Mouse (Mus musculus) G1E (cell line): ENCODE data around the gene Ift43. TPM values are rescaled to one million over a fixed set of nuclear protein-coding genes. Genes with fewer than 3 reads are reported as not detected.

Source experiments
- ATAC-seq: 2 replicates; pipeline ENCODE4 v1.8.0; 2016; ENCODE audit warnings: mild to moderate bottlenecking; ENCODE audit not compliant: insufficient number of reproducible peaks, poor library complexity, low FRiP score, severe bottlenecking; ENCODE audit errors: extremely low read depth
- DNase-seq: peaks from one replicate; pipeline ENCODE4 v3.0.0; 2012; ENCODE audit warnings: low spot score
- H3K27me3 ChIP-seq: 2 replicates; pipeline ENCODE4 v1.6.1; 2012; ENCODE audit warnings: mild to moderate bottlenecking, low read length, inconsistent platforms; ENCODE audit not compliant: insufficient read depth
- H3K36me3 ChIP-seq: replicated peaks from 2 replicates; pipeline ENCODE3; 2012; ENCODE audit warnings: mild to moderate bottlenecking, inconsistent platforms
- H3K4me1 ChIP-seq: 2 replicates; pipeline ENCODE4 v1.6.1; 2012; ENCODE audit warnings: low read depth, low read length, inconsistent platforms, mixed read lengths; ENCODE audit not compliant: insufficient read depth
- H3K4me3 ChIP-seq: 2 replicates; pipeline ENCODE4 v1.5.1; 2012; ENCODE audit warnings: low read depth, mild to moderate bottlenecking, inconsistent platforms, low read length, moderate library complexity, mixed read lengths
- H3K9me3 ChIP-seq: replicated peaks from 2 replicates; pipeline ENCODE4 v1.6.1; 2012; ENCODE audit warnings: inconsistent platforms
- CTCF ChIP-seq: IDR thresholded peaks from 2 replicates; pipeline ENCODE4 v1.5.1; 2012; ENCODE audit warnings: low read depth, low read length, inconsistent platforms, mixed read lengths
- GATA1 ChIP-seq: IDR thresholded peaks from 2 replicates; pipeline ENCODE4 v1.6.1; 2012; ENCODE audit warnings: borderline replicate concordance, low read length, inconsistent platforms, mixed read lengths
- GATA2 ChIP-seq: IDR thresholded peaks from 2 replicates; pipeline ENCODE4 v1.6.1; 2012; ENCODE audit warnings: low read depth, low read length, inconsistent platforms, borderline replicate concordance
- POLR2AphosphoS5 ChIP-seq: IDR thresholded peaks from 2 replicates; pipeline ENCODE4 v1.6.1; 2012; ENCODE audit warnings: low read depth, low read length, inconsistent platforms; ENCODE audit not compliant: insufficient replicate concordance
- TAL1 ChIP-seq: conservative IDR thresholded peaks from 2 replicates; pipeline ENCODE4 v1.6.1; 2012; ENCODE audit warnings: low read depth, low read length, inconsistent platforms, mixed read lengths
- polyA plus RNA-seq: library from polyadenylated mRNA; stranded (reverse); fragments of >175 nt; gene quantifications from 2 replicates; pipeline ENCODE4 v1.2.3, GENCODE M21; 2012
- total RNA-seq, 2 experiments: library from RNA; stranded (forward) in 1 of 2; stranded (reverse) in 1 of 2; fragments of 200-1000 nt in 1 of 2; fragments of >200 nt in 1 of 2; fragmentation: Nextera tagmentation in 1 of 2; gene quantifications; 2 replicates each; pipeline ENCODE4 v1.2.3; 2014 to 2017

Ift43 gene
- total and polyA plus RNA-seq, 3 experiments: 0.09 to 0.93 TPM; not detected in 1

- no peak for ATAC-seq
- peaks cover 6% of the 10 kb centered on the region; the same call in 1 of the 2 replicates for H3K27me3 ChIP-seq
- H3K4me3 ChIP-seq: no peak overlapping the region
- H3K4me1 ChIP-seq: no peaks in the 10 kb centered on the region
- DNase-seq: no peak
- H3K36me3 ChIP-seq: no peaks in the 10 kb centered on the region
- H3K9me3 ChIP-seq: peaks cover 3% of the 10 kb centered on the region
- no peak for TF ChIP-seq POLR2AphosphoS5
Measured at GRCm38 (mm10) chr12:86158689-86159483, 76.5 kb downstream of the Ift43 start.

GRCm38 (mm10) chr12:86161436-86161835, 79.1 kb downstream of the Ift43 start:
- no peaks in the 10 kb centered on the region for H3K36me3 ChIP-seq
- H3K9me3 ChIP-seq: peaks cover 3% of the 10 kb centered on the region
- H3K27me3 ChIP-seq: peaks cover 7% of the 10 kb centered on the region; the same call in 1 of the 2 replicates
- H3K4me3 ChIP-seq: no peak overlapping the region
- DNase-seq: no peak
- no peaks in the 10 kb centered on the region for H3K4me1 ChIP-seq
- TF ChIP-seq TAL1 (no peak), POLR2AphosphoS5 (no peak), GATA1 (no peak), GATA2 (no peak), CTCF (no peak)
- ATAC-seq: no peak

GRCm38 (mm10) chr12:86161942-86162341, 79.6 kb downstream of the Ift43 start:
- ATAC-seq: no peak
- H3K36me3 ChIP-seq: no peaks in the 10 kb centered on the region
- no peak for DNase-seq

GRCm38 (mm10) chr12:86162890-86163816, 80.8 kb downstream of the Ift43 start:
- ATAC-seq (no peak), DNase-seq (no peak)
- peaks cover 3% of the 10 kb centered on the region for H3K9me3 ChIP-seq
- H3K36me3 ChIP-seq: no peaks in the 10 kb centered on the region
- no peak for TF ChIP-seq GATA2
- no peak for TF ChIP-seq CTCF
- no peak for TF ChIP-seq TAL1
- TF ChIP-seq POLR2AphosphoS5: no peak
- TF ChIP-seq GATA1: no peak
- H3K4me1 ChIP-seq: no peaks in the 10 kb centered on the region
- no peak overlapping the region for H3K4me3 ChIP-seq
- H3K27me3 ChIP-seq: peaks cover 7% of the 10 kb centered on the region; the same call in 1 of the 2 replicates

More at GRCm38 (mm10) chr12:86161942-86162341, 79.6 kb downstream of the Ift43 start:
- no peak for TF ChIP-seq POLR2AphosphoS5
- no peak for TF ChIP-seq CTCF
- TF ChIP-seq GATA2: no peak
- no peak for TF ChIP-seq GATA1
- no peak for TF ChIP-seq TAL1
- H3K9me3 ChIP-seq: peaks cover 3% of the 10 kb centered on the region
- peaks cover 7% of the 10 kb centered on the region; the same call in 1 of the 2 replicates for H3K27me3 ChIP-seq
- H3K4me3 ChIP-seq: no peak overlapping the region
- no peaks in the 10 kb centered on the region for H3K4me1 ChIP-seq

GRCm38 (mm10) chr12:86166244-86166643, 83.9 kb downstream of the Ift43 start:
- Histone ChIP-seq H3K4me1 (no peaks in the 10 kb centered on the region), H3K4me3 (no peak overlapping the region), H3K27me3 (peaks cover 4% of the 10 kb centered on the region; the same call in 1 of the 2 replicates), H3K9me3 (no peaks in the 10 kb centered on the region), H3K36me3 (no peaks in the 10 kb centered on the region)
- ATAC-seq: no peak
- no peak for DNase-seq
- no peak for TF ChIP-seq CTCF
- TF ChIP-seq TAL1: no peak
- no peak for TF ChIP-seq GATA2
- no peak for TF ChIP-seq POLR2AphosphoS5
- TF ChIP-seq GATA1: no peak

GRCm38 (mm10) chr12:86167075-86167474, 84.7 kb downstream of the Ift43 start:
- TF ChIP-seq GATA1: no peak
- TF ChIP-seq CTCF: no peak
- no peak for TF ChIP-seq POLR2AphosphoS5
- no peak for TF ChIP-seq TAL1
- no peak for TF ChIP-seq GATA2
- Histone ChIP-seq H3K27me3 (peaks cover 4% of the 10 kb centered on the region; the same call in 1 of the 2 replicates), H3K4me3 (no peak overlapping the region), H3K4me1 (no peaks in the 10 kb centered on the region), H3K9me3 (no peaks in the 10 kb centered on the region), H3K36me3 (no peaks in the 10 kb centered on the region)
- DNase-seq (no peak), ATAC-seq (no peak)
